Mouse (Mus musculus) ES-Bruce4 (cell line): ENCODE measurements around the gene Zswim3.

ENCODE experiments used
- CTCF ChIP-seq: IDR thresholded peaks from one replicate; pipeline ENCODE4 v1.8.1; 2011; ENCODE audit warnings: low read depth, low read length
- POLR2A ChIP-seq: IDR thresholded peaks from one replicate; pipeline ENCODE4 v1.8.1; 2011; ENCODE audit warnings: low read length; ENCODE audit not compliant: insufficient read depth

DNA sequence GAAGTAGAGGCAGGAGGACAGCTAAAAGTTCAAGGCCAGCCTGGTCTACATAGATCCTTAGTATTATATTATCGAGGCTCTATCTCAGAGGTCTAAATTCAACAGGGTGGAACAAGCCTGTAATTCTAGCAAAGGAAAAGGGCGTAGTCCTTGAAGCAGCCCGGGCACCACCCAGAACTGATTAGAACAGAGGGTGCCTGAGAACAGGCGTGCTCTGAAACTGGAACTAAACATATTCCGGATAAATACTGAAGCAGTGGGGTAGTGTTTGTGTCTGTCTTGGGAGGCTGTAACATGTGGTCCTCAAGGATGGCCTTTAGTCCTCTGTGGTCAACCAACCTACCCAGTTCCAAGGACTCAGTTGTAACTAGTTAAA lies 30.9 kb upstream of the Zswim3 start:
- TF ChIP-seq CTCF, result no peak
- TF ChIP-seq POLR2A, result no peak
